Mouse (Mus musculus): ENCODE results near the gene Chil5. TPM values are rescaled to one million over a fixed set of nuclear protein-coding genes. Genes with fewer than 3 reads are reported as not detected.

The Chil5 gene
- total RNA-seq, 1 experiment from 2014 or later: 2.5 TPM

DNA sequence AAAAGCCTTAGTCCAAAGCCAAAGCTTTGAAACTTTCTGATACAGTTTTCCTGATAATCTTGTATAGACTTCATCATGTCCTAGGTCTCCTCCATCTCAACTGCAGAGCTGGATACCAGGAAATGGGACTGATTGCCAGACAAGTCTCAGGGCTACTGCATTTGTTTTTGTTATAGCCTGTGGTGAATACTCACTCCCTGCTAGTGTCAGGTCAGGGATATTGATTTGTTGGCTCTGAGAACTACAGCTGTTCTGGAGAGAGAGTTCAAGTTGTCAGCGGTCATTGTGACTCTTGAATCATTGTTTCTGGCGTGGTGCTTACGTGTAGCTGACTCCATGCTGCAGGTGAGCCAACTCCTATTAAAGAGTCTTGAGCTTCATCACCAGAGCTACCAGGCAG is 59.2 kb downstream of the Chil5 start, which contains the start of gene Ovgp1:
Gene Ovgp1, plus strand, starts transcription at position 301 of the 400 bp plus-strand sequence.
- ATAC-seq (replicated peaks in 1 of 2; ENCODE audit: insufficient read depth in 1 of 2, low FRiP score in 2 of 2, low TSS enrichment in 1 of 2, low read depth in 1 of 2, poor library complexity in 2 of 2, severe bottlenecking in 2 of 2): no peak

GRCm38 (mm10) chr3:105971831-105972446 is 60.7 kb downstream of the Chil5 start:
- ATAC-seq (replicated peaks in 1 of 2; ENCODE audit: insufficient read depth in 1 of 2, low FRiP score in 2 of 2, low TSS enrichment in 1 of 2, low read depth in 1 of 2, poor library complexity in 2 of 2, severe bottlenecking in 2 of 2): no peak

Other genes with a start within 250 kb of the Chil5 start
- 130 and 153 TPM in 2 replicates for gene Rap1a, start 231.5 kb downstream of the Chil5 start, total RNA-seq (2017)
- 0.38 TPM in 1 of 2 replicates, not detected in the other for gene Adora3, start 162.0 kb downstream of the Chil5 start, total RNA-seq (2017)
- 1.8 TPM in 1 of 2 replicates, not detected in the other for gene Tmigd3, start 161.9 kb downstream of the Chil5 start, total RNA-seq (2017)
- gene I830077J02Rik, start 100.2 kb downstream of the Chil5 start, total RNA-seq (2017): 3.9 and 7.4 TPM in 2 replicates
- 40.0 and 44.0 TPM in 2 replicates for gene Wdr77, start 73.4 kb downstream of the Chil5 start, total RNA-seq (2017)
- gene Atp5f1, start 72.7 kb downstream of the Chil5 start, total RNA-seq (2017): 347 and 404 TPM in 2 replicates
- 0.55 and 3.2 TPM in 2 replicates for gene Ovgp1, start 59.1 kb downstream of the Chil5 start, total RNA-seq (2017)
- gene Pifo, start 18.2 kb downstream of the Chil5 start, total RNA-seq (2017): not detected in 2 replicates
- 0.69 TPM in 1 of 2 replicates, not detected in the other for gene Chia1, start 80.4 kb upstream of the Chil5 start, total RNA-seq (2017)
- gene Chil3, start 134.8 kb upstream of the Chil5 start, total RNA-seq (2017): 106 and 442 TPM in 2 replicates
- not detected in 2 replicates for gene Chil4, start 186.7 kb upstream of the Chil5 start, total RNA-seq (2017)

Data from hematopoietic stem cell, adult 5-6 weeks (primary cell).